Mouse (Mus musculus): ENCODE measurements around the gene Fam169a.
A peak's percentile ranks its signal among the peaks of the same experiment; 100 is the strongest.
"Not testable (repeated sequence)": the region's sequence is repeated elsewhere in the genome, so short reads cannot be mapped to it uniquely, and the experiment has no call there.

Gene Fam169a

DNA sequence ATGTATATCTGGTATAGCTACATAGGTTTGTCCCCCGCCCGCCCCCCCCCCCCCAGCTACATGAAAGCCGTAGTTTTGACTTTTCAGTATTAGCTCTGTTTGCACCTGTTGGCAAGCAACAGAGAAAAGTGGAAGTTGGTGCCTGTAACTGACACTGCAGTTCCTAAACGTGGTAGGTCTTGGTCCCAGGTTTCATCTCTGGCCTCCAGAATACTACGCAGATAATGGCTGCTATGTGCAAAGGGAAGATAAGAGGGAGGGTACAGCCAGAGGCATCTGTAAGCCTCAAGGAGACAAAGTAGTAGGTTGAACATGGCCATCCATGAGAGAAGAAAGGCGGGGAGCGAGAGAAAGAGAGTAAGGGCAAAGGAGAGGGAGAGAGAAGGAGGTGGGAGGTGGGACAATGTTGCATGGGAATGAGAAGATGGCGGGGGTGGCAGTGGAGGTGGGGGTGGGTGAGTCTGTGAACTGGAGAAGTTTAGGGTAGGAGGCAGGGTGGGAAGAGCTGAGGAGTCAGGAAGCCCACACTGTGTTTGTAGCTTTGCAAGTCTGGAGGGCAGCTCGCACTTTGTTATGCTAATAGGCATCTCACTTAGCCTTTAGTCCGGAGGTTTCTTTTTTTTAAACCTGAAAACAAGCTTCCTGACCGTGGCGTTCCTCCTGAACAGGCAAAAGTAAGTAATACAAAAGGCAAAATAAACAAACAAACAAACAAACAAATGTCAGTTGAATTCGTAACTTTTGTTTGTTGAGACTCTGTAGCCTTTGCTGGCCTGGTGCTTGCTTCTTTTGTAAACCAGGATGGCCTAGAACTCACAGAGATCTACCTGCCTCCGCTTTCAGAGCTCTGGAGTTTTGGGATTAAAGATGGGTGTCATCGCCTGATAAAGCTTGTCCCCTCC lies at the start of gene Fam169a:
TSS of gene Fam169a (plus strand) at position 638 of the 902 bp plus-strand sequence.
- no peak for DNase-seq

DNA sequence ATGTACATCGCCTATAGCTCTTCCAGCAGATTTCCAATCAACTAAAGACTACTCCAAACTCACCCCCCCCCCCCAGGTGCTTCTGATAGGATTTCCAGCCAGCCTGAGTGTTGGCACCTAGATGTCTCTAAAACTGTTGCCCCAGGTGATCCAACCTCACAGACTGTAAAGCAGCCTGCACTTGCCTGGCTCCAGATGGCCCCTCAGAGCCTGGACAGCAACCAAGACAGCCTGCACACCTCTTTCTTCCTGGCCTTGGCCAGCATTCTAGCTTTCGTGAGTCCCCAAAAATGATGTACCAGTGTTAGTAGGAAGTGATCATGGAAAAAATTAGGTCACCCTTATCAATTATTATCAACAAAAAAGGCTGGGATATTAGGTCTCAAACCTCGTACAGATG lies 49.4 kb upstream of the Fam169a start:
- no peak for DNase-seq

DNA sequence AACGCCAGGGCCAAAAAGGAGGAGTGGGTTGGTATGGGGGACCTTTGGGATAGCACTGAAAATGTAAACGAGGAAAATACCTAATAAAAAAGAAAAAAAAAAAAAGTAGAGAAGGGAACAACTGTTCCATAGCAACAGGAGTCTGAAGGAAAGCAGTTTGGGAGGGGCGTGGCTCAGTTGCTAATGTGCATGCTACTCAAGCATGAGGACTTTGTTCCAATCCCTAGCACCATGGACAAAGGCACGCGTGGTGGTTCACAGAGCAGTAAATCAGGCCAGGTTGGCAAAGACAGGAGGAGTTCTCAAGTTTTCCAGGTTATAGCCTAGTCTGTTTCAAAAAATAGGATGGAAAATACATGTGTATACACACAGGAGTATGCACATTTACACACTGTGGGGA lies 47.0 kb upstream of the Fam169a start:
- DNase-seq = no peak

DNA sequence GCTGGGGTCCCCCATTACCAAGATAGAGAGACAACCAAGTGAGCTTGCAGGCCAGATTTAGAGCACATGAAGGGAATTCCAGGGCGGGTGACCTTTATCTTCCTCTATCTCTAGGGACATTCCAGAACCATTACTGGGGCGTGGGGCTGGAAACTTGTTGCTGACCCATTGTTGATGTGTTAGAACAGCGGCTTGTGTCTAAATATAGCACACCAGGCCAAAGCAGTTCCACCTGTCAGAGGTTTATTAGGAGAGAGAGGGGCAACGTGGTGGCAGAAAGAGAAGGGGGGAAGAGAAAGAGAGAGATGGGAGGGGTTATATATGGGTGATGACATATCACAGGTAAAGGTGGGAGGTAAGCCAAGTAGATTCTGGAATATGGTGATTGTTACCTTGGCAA lies 45.2 kb upstream of the Fam169a start:
- DNase-seq = no peak

DNA sequence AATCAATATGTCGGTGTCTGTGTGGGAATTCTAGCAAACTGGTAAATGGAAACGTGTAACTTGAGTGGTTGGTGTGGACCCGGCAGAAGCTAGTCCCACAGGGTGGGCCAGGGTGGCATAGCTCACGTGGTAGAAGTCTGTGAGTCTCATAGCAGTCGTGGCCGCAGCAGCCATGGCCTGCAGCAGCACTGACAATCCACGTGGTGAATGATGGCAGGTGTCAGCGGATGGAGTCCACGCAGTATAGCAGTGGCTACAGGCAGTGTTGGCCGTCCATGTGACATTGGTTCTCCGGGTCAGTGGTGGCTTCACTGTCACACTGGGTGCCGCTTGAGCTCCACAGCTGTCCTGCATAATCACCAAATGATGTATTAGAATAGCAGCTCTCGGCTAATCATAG lies 37.0 kb upstream of the Fam169a start:
- DNase-seq = no peak

DNA sequence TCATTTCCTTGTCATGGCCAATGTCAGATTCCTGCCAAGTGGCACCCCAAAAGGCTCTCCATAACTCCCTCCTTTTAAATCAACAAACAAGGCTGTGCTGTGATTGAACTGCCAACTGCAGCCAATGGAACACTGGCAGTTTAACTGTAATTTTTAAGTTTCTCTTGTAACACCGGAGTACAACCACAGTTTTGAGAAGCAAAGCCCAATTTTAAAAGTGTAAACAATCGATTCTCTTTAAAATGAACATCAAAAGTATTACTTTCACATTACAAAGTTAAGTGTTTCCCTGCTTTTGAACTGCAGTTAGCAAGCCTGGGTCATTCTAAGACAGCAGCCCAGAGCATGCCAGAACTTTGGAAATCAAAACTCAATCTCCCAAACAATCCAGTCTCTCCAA lies 32.8 kb upstream of the Fam169a start, which contains the start of gene 1700029F12Rik:
TSS of gene 1700029F12Rik (minus strand) at position 101 of the 400 bp plus-strand sequence.
- no peak for DNase-seq

DNA sequence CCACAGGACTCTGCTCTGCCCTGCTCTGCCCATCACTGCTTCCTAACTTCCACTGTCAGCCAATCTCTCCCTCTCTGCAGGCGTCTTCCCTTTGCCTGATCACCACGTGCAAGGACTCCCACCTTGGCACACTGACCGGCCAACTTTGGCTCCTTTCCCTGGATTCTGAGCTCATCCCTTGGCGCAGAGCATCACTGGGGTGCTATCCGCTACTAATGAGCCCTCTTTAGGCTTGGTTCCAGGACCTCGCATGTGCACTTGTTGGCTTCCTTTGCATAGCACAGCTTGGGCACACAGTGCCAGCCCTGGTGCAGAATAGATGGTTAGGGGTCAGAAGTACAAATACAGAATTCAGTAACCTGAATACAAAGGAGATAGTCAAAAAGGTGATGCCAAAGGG lies 15.9 kb upstream of the Fam169a start:
- DNase-seq = no peak

DNA sequence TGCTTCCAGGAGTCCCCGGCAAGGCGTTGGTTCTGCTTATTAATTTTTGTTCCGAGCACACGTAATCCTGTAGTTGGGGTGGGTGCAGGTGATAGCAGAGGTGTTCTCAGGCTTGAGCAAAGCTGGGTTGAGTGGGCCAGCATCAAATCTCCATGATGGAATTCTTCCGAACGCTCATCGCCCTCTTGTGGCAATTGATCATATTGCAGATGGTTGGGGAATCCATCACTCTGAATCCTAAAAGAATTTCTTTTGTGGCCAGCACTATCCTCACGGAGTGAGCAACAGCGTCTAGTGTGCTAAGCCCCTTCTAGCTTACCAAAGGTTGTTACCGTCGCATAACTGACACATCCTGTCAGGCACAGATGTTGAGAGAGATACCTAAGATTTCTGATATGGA lies 14.4 kb upstream of the Fam169a start:
- peak; percentile 35 for DNase-seq

DNA sequence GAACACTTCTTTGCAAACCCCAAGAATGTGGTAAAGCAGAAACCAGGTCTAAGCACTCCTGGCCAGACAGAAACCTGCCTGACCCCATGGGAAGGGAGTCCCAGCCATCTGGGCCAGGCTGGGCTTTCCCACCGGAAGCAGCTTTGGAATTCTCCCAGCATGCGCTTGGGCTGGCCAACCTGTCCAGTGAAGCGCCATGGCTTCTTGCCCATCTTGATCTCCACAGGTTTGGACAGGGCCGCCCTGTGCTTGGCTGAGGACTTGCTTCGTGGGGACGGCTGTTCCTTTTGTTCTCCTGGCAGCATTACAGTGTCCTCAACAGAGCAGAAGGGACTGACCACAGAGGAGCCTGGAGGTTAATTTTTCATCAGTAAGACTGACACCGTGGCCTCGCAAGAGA lies 13.2 kb upstream of the Fam169a start:
- DNase-seq = no peak

DNA sequence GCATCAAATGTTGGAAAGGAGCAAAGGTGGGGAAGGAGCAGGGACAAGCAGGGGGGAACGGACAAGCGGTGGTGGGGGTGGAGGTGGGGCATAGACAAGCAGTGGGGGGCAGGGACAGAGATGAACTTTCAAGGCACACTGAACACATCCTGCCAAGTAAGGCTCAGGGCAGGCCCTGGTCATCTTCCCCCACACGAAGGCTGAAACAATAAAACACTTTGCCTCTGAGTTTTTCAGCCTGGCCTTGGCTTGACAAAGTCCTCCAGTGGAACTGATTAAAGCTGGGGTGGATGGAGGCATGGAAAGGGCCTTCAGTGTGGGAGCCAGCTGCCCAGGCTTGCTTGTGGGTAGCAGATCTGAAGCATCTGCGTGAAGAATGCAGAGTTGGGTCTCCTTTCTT lies 9.3 kb upstream of the Fam169a start:
- no peak for DNase-seq

DNA sequence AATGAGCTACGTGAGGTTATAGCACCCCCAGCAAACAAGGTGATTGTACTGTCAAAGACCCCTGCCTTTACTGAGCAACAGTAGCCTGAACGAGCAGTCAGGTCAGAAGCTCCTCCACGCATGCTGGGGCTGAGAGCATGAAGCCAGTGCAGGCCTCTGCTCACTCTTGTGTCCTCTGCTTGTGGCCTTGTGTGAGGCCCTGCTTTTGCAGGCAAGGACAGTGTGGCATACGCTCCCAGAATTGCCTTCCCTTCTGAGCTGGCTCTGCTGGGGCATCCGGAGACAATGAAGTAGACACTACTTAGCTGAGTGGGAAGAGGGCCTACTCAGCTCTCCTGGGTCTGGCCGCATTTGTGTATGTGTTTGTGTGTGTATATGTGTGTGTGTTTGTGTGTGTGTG lies 7.3 kb upstream of the Fam169a start:
- no peak for DNase-seq

DNA sequence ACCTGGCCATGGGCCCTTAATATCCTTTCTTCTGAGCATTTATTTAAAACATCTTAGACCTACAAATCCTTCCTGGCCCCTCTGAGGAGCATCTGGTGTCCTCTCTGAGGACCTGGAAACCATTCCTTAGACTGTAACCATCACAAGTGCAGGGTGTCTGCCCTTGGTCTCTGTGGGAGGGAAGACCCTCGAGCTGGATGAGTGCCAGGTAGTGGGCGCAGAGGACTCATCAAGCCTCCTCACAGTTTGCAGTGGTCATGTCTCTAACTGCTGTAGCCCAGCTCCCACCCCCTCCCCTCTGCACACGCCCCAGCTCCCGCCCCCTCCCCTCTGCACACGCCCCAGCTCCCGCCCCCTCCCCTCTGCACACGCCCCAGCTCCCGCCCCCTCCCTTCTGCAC lies 6.8 kb upstream of the Fam169a start:
- DNase-seq = no peak

DNA sequence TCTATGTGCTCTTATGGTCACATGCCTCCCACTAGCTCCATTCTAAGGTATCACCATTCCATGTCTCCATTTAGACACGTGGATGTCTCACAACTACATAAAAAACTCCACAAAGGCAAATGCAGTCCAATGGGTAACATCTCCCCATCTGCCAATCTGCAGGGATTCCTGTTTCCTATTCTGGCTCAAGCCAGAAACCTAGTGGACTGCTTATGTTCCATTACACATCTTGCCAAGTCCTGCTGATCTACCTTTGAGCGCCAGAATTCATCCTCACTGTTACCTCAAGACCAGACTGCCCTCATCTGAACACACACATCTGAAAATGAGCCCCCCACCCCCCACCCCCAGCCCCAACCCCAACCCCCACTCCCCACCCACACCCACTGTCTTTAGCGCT lies 4.9 kb upstream of the Fam169a start:
- DNase-seq = no peak

DNA sequence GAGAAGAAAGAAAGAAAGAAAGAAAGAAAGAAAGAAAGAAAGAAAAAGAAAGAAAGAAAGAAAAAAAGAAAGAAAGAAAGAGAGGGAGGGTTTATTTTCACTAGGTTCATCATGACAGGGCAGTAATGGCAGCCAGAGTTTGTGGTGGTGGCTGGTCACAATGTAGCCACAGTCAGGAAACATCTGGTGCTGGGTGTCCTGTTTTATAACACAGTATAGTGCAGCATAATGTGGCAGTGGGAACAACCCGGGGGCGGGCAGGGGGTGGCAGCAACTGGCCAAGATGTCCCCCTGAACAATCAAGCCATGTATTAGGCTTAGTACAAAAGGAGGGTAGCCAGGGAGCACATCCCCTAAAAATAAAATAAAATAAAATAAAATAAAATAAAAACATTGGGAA lies 3.7 kb upstream of the Fam169a start:
- DNase-seq = no peak

DNA sequence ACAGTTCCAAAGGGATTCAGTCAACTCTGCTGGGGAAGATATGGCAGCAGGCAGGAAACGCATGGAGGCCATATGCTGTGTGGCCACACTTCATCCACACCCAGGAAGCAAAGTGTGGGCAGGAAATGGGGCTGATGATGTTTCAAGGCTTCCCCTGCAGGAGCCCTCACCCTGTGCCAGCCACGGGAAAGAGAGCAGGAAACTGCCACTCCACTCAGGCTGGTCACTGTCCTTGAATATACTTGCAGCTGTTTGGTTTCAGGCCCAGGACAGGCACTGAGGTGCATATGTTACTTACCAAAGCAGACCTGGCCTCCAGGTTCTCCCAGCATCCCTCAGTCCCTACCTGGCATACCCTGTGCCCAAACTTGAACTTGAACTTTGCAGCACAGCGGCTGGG lies 2.7 kb upstream of the Fam169a start:
- peak; percentile 4 for DNase-seq

DNA sequence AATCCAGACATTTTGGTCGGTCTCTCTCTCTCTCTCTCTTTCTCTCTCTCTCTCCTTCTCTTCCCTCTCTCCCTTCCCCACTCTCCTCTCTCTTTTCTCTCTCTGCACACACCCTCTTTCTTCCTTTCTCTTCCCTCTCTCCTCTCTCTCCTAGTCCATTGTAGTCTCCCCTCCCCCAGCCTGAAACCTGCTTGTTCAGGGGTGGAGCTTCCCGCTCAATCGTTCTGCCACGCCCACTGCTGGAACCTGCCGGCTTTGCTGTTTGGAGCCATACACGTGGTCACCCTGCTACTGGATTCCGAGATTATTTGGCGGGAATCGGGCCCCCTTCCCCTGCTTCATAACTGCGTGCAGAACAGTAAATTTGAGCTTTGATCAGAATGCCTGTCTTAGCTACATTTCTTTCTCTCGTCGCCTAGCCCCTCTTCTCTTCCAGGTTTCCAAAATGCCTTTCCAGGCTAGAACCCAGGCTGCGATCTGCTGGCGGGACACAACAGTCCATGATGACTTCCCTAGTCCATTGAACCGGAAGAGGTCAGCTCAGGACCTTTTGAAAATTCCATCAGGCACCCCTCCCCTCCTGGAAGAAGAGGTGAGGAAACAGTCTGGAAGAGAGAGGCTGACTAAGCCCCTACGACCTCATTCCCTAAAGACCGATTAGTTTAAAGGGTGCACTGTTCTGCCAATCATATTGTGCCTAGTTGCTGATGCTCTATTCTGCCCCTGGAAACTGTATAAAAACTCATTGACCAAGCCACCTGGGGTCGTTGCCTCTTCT lies 2.1 kb upstream of the Fam169a start:
- DNase-seq = not testable (repeated sequence)

DNA sequence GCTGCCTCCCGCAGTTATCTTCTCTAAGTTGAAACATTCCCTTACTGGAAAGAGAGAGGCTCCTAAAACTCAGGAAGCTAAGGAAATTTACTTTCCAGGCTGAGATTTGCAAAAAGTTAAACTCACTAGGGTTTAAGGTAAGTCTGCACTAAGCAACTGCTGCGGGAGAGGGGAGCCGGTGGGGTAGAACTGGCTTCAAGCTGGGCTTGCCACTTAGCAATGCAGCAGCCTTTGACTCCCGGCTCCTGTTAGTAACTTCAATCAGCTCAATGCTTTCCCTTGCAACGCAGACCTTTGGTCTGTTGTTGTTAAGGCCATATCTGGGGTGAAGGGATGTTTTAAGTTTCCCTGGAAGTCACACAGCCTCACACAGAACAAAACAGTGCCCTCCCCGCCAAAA lies 605 bp downstream of the Fam169a start:
- DNase-seq = no peak

DNA sequence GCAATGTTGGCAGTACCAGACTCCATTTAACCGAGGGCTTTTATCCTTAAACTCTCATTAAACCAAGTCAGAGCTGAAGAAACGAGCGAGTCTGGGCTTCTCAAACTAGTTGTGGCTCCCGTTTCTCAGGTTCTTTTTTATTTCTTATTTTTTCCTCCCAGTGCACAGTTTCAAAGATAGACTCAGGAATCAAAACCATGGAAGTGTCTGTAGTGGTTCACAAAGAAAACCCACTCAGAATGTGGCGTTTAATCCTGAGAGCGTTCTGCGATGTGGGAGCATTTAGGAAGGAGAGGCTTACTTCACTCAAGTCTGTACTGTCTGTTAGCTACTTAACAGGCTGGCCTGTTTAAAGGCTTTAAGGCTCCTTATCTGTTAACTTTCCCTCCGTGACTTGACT lies 1.1 kb downstream of the Fam169a start:
- no peak for DNase-seq

DNA sequence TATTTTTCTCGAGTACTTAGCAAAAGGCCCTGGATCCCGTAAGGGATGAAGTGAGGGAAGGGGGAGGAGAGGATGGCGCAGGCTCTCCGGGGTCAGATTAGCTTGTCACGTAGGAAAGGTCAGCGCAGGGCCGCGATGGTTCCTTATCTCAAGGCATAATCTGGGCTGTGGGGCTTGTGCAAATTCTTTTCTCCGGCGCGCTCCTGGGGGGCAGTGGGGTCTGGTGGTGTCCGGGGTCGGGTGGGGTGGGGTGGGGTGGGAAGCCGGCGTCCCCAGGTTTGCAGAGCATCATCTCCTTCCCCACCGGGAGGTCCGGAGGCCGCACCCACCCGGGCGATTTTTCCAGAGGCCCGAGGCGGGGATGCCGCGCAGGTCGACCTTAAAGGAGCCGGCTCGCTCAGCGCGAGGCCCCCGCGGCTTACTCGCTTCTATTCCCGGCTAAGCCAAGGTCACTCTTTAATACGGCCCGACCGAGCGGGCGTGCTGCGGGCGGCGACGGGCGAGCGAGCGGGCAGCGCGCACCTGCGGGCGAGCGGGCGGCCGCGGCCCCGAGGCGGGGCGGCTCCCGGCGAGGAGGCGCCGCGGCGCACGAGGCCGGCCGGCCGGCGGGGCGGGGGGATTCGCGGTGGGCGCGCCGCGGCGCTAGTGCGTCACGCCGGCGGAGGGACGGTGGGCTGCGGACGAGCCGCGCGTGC lies 4.0 kb downstream of the Fam169a start:
- no peak for DNase-seq

DNA sequence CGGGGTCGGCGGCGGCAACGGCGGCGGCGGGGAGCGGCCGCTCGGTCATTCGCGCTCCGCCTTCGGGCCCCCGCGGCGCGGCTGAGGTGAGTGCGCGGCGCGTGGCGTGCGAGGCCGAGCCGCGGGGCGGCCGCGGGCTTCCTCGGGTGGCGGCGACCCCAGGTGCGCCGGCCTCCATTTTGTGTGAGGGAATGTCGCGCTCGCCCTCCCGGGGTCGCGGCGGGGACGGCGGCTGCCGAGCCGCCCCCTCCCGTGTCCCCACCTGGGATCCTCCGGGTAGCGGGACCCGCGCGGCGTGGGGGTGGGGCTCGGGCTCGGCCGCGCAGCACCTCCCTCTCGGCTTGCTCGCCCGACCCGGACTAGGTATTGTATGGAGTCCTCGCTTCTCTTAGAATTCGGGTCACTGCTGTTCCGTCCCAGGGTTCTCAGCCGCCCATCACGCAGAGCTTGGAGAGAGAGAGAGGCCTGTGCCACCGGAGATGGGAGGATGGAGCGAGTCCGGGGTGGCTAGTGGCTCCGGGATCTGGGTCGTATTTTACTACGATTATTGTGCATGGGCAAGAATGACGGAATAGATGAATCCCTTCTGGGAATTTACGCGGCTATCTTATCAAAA lies 4.6 kb downstream of the Fam169a start:
- DNase-seq = peak; percentile 32

DNA sequence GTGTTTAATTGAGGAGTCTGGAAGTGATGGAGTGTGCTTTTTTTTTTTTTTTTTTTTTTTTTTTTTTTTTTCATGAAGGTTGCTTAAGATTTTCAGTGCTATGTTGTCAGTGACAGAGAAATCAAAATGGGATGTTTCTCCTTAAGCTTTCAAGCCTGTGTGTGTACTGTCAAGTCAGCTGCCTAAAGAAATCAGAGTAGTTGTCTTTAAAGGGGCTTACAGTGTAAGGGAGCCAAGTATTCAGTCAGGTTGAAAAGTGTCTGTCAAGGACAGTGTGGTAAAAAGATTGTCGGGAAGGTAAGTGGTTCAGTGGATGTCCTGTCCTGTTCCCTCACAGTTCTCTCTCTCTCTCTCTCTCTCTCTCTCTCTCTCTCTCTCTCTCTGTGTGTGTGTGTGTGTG lies 6.4 kb downstream of the Fam169a start:
- DNase-seq = no peak

DNA sequence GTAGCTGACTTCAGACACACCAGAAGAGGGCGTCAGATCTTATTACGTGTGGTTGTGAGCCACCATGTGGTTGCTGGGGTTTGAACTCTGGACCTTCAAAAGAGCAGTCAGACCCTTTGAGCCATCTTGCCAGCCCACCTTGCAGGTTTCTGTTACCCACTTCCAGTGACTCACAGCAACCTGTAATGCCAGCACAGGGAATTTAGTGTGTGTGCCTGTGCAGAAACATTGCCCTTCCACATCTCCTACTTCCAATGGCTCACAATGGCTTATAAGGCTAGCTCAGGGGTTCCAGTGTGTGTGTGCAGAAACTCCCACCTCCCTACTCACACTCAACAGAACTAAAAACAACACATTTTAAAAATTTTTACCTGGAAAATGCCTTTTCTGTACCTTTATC lies 10.5 kb downstream of the Fam169a start:
- DNase-seq = no peak

DNA sequence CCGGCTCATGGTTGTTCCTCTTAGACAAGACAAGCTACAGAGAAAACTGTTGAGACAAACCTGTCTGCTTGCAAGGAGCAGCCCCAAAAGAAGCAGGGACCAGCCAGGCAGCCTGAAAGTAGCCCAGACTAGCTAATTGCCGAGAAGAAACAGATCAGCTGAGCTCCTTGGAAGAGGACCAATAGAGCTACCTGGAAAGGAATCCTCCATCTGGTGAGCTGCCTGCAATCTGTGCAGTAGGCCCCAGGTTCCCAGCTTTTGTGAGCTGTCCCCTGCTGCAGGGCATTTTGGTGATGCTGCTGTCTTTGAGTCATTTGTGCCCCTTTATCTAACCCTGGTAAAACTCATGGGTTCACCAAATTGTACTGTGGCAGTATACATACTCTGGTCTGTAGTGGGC lies 13.1 kb downstream of the Fam169a start:
- DNase-seq = no peak

Data from thymus, postnatal 14 days (tissue).